Mouse (Mus musculus): ENCODE data around the gene Ophn1. TPM values are rescaled to one million over a fixed set of nuclear protein-coding genes. Genes with fewer than 3 reads are reported as not detected.

The Ophn1 gene
- total RNA-seq, 2 experiments from 2014 or later, result 6.6 to 9.4 TPM

DNA sequence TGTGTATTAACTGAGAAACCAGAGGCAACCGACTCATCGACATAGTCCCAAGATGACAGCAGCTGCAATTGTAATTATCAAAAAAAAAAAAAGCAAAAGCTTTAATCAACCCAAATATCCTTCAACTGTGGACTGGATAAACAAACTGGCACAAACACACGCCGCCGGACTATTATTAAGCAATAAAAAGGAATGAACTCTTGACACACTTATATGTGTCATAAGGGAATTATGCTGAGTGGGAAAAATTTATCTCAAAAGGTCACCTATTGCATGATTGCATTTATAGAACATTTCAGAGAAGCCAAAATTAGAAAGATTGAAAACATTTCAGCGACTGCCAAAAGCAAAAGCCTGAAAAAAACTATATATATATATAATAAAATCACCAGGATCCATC, 40.0 kb downstream of the Ophn1 start:
- intact Hi-C loops (cut with DNase I), result no loop called here
- no peak for DNase-seq (ENCODE audit: low spot score)

DNA sequence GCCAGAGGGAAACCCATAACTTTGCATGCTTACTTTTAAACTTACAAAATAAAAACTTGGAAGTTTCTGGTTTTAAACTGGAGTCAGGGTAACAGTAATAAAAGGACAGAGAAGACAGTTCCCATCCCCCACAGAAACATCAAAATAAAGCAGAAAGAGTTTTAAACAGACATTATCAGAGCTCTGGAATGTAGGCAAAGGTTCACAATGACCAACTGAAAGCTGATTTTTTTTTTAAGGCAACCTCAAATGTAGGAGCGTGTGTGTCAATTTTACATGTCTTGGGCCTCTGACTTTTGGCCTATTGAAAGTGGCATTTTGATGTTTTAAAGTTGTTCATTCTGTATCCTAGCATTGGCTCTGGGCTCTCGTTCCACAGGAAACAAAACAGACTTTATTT, 49.2 kb downstream of the Ophn1 start:
- intact Hi-C loops (cut with DNase I), result no loop called here

DNA sequence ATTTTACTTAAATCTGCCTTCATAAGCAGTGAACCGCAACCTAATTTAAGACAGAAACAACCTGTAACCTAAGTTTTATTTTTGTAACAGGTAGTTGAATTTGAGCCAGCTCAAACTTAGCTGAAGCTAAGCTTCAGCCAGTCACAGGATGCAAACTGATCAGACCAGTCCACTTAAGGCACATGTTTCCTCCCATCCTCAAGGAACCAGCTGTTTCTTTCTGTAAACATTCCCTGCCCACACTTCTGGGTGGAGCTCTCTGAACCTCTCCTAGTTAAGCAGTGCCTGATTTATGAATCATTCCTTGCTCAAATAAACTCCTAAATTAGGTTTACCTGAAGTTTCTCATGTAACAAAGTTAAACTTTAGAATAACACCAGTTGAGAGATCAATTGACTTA, 54.8 kb downstream of the Ophn1 start:
- intact Hi-C loops (cut with DNase I), result no loop called here
- no peak for DNase-seq (ENCODE audit: low spot score)

More for the DNA sequence above, 49.2 kb downstream of the Ophn1 start:
- no peak for DNase-seq (ENCODE audit: low spot score)

DNA sequence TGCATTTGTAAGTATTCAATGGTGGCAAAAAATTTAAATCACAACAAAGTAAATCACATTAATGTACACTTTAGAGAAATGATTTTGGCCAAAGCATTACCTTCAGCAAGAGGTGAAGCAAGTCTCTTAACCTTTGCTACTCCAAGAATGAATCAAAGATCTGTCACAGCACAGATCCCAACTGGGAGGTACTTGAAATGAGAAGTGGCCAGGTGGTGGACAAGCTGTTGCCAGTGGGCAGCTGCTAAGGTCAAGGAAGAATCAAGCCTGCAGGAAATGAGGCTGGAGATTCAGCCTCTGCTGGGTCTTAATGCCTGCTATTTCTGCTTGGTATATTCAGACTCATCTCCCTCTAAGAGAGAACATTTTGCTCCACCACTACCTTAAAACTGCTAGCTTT, 87.0 kb downstream of the Ophn1 start:
- no peak for DNase-seq (ENCODE audit: low spot score)
- intact Hi-C loops (cut with DNase I), result no loop called here

DNA sequence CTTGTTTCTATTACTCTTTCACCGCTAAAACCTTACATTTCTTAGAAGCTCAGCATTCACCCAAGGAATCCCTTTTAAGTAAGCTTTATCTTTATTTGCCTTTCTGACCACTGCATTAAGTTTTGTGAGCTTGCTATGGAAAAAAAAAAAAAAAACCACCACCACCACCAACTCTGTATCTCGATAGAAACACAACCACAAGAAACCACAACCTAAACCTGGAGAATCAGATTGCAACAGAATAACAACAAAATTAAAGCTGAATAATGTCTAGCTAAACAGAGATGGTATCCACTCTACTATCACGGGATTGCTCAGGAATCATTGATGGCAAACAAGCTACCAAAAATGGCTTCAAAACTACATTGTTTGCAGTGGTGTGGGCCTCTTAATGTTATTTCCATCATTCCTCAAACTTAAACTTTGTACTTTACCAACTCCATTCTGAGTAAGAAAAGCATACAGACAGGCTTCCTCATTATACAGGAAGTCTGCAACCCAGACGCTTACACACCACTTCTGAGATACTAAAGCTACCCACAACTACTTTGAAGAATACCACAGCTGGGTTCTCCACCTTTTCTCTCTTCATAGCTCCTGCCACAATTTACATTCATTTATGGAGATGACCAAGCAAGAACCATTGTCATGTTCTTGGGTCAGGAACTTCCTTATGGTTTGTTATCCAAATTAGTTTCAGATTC, 116.4 kb downstream of the Ophn1 start:
- DNase-seq (ENCODE audit: low spot score), result no peak
- intact Hi-C loops (cut with DNase I), result no loop called here

DNA sequence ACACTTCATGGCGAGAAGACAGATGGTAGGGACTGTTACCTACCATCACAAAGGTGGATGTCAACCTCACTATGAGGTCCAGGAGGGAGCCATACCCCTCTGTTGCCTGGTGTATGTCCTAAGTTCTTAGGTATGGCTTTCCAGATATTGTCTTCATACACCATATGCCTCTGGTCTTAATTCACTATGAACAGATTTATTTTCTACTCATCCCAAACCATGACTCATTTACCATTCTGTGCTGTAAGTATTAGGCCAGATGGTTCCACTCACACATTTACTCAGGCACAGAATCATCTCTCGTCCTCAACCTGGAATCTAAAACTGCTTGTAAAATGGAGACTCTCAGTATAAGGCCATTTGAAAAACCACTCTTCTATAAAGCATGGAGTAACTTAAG, 135.7 kb downstream of the Ophn1 start:
- intact Hi-C loops (cut with DNase I), result no loop called here
- DNase-seq (ENCODE audit: low spot score), result no peak

DNA sequence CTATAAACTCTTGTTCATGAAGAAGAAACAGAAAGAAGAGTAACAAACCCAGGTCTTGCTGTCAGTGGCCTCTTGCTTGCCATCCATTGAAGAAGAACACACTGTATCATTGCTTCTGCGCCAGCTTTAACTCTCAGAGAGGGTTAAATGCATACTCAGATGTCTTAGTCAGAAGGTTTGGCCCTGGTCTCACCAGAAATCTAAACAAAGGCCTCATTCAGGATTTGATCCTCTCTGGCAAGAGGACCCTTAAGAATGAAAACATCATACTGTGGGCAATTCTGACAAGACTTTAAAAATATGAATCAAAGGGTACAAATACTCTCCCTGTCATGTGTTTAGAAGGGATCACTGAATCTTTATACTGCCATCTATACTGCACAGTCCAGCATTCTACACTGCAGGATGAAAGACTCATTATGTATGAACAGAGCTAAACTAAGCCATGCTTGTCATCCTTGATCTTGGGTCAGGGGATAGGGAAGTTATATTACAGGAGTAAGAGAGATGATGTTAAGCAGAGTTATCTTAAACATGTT, 139.5 kb downstream of the Ophn1 start:
- no peak for DNase-seq (ENCODE audit: low spot score)
- intact Hi-C loops (cut with DNase I), result no loop called here

DNA sequence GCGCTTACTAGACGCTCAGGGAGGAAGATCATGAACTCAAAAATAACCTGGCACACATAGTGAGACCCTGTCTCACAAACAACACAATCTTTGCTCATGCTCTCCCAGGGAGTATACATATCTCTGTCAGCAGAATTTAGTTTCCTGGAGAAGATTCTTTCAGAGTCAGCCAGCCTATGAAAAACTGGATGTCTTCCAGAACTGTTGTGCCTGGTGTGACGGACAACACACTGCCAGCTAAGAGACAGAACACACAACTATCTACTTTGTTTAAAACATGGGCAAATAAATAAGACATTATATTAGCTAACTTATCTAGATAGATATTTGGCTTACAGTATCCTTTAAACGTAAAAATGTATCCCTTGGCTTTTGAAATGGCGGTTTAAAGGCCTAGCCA, 154.1 kb downstream of the Ophn1 start:
- DNase-seq (ENCODE audit: low spot score), result no peak
- intact Hi-C loops (cut with DNase I), result no loop called here

DNA sequence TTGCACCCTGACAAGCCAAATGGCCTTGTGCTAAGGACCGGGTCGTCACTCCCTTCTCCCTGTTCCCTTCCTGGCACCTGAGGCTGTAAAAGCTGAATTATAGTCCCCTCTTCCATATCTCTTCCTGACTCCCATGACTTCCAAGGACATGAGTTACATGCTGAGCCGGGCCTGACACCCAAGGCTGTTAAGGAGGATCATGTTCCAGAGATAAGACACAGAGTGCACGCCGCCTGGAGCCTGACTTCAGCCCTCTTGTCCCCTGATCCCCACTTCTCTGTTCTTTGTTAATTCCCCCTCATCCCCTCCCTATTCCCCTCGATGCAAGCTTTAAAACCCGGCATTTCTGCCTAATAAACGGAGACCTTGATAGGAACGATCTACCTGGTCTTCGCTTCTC, 167.8 kb downstream of the Ophn1 start:
- intact Hi-C loops (cut with DNase I), result no loop called here
- DNase-seq (ENCODE audit: low spot score), result no peak

DNA sequence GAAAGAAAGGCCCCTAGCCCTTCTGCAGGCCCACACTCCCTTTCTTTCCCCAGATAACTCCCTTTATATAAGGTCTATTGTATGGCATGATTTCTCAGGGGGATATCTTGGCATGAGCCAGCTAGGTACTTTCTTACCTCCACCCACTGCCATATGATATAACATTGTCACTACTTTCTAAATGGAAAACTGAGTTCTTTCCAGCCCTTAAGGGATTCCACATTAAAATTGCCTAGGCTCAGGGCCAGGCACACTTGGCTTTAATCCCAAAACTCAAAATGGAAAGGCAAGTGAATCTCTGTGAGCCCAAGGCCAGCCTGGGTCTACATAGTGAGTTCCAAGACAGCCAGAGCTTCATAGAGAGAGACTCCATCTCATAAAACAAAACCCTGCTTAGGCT, 183.1 kb downstream of the Ophn1 start:
- intact Hi-C loops (cut with DNase I), result loop anchor here (10.0 kb wide), 1 partner anchor 407 kb away; no protein-coding TSS in a partner anchor
- no peak for DNase-seq (ENCODE audit: low spot score)

DNA sequence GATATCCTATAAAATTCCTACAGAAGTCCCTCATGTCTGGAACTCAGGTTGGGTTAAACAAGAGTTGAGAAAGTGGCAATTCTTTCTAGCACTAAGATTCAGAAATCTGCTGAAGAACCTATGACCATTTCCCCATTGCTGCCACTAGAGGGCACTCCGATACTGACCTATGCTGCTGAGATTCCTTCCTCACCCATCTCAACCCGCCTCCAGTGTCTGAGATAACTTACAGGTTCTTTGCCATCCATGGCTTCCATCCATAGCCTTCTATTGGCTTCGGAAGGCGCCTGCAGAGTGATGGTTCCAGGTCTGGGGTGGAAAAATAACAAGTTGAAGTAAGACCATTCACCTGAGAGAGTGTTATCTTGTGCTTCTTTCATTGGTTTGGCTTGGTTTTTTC, 189.2 kb downstream of the Ophn1 start:
- DNase-seq (ENCODE audit: low spot score), result no peak
- intact Hi-C loops (cut with DNase I), result loop anchor here (1.0 to 10.0 kb wide), 2 partner anchors 218 to 413 kb away; no protein-coding TSS in a partner anchor

DNA sequence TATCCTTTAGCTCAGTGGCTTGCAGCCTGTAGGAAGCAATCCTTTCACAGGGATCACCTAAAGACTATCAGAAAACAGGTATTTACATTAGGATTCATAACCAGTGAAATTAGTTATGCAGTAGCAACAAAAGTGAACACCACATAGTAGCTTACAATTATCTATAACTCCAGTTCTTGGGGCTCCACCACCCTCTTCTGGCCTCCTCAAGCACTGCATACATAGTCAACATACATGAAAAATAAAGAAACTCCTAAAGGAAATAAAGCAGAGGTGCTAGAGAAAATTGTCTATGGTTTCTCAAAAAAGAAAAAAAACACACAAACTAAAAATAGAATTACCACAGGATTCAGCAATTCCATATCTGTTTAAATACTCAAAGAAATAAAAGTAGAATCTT, 208.2 kb downstream of the Ophn1 start:
- DNase-seq (ENCODE audit: low spot score), result no peak
- intact Hi-C loops (cut with DNase I), result no loop called here

DNA sequence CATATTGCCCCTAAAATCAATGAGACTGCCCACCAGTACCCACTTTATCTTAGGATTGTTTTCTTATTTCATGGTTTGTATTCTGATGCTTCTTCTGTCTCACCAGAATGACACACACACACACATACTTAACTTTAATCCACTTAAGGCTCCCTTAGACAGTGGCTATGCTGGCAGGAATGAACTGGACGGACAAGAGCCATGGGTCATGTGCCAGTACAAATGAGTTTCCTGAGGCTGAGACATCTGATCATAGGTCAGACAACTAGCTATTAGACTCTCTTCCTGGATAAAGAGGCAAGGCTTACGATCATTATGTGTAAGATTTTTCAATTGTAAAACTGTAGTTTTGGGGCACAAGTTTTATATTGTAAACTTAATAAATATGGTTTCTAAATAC, 209.5 kb downstream of the Ophn1 start:
- no peak for DNase-seq (ENCODE audit: low spot score)
- intact Hi-C loops (cut with DNase I), result no loop called here

DNA sequence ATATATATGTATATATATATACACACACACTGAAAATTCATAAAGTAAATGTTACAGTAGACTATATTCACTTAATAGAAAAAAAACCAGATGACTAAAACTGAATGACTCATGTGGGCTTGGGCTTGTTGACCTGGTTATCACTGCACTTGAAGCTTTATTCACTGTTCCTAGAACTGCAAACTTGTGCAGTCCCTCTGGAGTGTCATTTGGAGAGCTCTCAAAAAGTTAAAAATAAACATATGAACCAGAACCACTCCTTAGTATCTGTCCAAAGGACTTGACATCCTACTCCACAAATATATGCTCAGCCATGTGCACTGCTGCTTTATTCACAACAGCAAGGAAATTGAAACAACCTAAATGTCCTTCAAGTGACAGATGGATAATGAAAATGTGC, 219.8 kb downstream of the Ophn1 start:
- DNase-seq (ENCODE audit: low spot score), result no peak
- intact Hi-C loops (cut with DNase I), result no loop called here

DNA sequence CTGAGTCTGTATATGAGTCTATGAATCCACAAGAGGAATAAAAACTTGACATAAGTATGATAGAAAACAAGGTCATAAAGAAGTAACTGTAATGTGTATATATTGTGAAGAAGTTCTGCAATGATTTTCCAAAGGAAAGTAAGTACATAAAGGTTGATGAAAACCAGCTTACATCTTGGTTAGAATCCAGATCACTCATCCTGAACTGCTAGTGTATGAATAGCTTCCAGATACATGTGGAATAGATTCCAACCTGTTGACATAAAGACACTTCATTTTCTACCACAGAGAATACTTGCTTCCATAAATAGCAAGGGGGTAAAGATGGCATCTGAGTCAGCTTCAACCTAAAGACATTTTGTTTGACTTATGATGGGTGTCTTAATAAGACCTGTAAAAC, 239.4 kb downstream of the Ophn1 start:
- intact Hi-C loops (cut with DNase I), result no loop called here
- no peak for DNase-seq (ENCODE audit: low spot score)

DNA sequence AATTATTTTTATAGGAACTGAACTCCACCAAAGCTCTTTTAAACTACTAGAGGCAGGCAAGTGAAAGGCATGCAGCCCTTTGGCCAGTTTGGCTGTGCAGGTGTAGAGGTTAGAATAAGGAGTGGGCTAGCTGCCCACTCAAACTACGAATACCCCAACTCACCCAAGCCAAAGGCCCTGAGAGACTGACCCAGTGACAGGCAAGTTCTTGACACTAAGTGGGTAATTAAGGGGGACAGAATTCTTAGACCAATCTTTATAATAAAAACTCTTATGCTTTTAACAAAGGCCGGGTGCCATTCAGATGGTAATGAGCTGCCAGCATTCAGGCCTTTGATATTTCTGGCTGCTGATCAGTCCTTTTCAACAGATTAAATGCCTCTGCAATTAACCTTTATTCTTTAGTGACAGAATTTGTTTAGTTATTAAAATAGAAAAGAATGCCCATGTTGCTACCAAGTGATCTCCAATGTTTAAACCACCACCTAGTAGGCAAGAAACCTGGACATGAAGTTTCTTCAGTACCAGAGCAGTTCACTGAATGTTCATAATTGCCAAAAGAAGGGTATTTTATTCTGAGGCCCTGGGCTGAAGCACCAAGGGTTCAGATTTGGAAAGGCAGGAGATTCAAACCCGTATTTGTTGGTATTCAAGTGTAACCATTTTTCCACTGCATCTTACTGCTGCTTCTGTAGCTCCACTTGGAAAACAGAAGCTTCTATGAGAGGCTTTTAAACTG, 262.0 kb downstream of the Ophn1 start:
- intact Hi-C loops (cut with DNase I), result no loop called here

DNA sequence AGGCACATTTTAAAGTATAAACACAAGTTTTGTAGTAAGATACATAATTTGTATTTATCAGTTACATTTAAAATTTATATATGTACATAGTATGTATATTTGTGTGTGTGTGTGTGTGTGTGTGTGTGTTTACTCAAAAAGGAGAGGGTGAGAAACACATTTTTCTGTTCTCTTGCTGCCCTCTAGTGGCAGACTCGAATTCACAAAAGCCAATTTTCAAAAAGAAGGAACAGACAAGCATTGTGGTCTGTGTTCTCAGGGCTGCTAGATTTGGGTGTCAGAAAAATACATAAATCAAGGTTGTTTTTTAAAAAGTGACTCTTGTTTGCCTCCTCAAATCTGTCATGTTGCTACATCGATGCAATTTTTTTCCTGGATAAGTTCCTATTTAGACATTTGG, 272.0 kb downstream of the Ophn1 start:
- intact Hi-C loops (cut with DNase I), result loop anchor here (5.0 kb wide), 1 partner anchor 1187 kb away; no protein-coding TSS in a partner anchor
- DNase-seq (ENCODE audit: low spot score), result no peak

More for the DNA sequence above, 262.0 kb downstream of the Ophn1 start:
- no peak for DNase-seq (ENCODE audit: low spot score)

DNA sequence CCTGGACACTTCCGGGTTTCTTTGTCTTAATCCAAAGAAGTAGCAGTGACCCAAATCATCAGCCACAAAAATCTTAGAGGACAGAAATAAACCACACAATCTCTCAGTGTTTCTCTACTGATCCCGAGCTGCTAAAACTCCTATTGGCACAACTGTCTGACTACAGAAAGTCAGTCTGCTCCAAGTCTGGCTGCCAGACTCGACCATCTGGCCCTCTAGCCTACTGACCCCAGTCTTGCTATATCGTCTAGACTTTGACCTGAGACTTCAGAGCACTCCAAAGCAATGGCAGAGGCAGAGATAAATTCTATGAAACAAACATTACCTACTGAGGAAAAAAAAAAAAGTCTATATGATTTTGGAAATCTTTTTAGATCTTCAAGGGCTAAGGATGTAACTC, 273.4 kb downstream of the Ophn1 start:
- intact Hi-C loops (cut with DNase I), result loop anchor here (5.0 kb wide), 1 partner anchor 1185 kb away; no protein-coding TSS in a partner anchor
- DNase-seq (ENCODE audit: low spot score), result no peak

DNA sequence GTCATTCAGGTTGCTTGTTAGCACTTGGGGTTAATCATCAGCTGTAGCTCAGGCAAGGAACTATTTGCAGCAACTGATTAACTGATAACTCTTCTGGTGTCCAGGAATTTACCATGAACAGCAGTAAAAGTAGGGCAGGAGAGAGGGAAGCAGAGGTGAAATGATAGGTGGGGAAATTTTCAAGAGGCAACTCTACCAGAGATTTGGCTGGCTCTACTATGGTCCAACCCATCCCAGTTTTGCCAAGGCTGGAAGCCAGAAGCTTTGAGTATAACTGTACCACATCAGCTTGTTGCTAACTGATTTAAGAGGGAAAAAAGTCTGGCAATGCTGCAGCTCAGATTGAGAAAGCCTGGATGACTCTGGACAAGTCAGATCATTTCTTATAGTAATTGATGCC, 316.6 kb downstream of the Ophn1 start:
- intact Hi-C loops (cut with DNase I), result no loop called here
- DNase-seq (ENCODE audit: low spot score), result no peak

DNA sequence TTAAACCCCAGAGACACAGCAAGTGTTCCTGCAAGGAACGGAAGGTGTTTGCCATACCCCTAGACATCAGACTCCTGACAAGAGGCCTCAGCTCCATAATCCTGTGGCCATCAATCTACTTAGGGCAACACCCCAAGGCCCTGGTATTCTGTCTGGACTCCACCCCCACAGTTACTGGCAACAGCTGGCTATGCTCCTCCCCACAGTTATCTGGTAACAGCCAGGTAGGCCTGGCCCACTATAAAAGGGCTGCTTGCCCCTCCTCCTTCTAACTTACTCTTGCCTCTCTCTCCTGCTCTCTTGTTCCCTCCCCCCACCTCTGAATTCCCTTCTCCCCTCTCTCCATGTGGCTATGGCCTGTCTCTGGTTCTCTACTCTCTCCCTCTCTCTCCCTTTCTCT, 344.4 kb downstream of the Ophn1 start:
- intact Hi-C loops (cut with DNase I), result no loop called here
- DNase-seq (ENCODE audit: low spot score), result no peak

DNA sequence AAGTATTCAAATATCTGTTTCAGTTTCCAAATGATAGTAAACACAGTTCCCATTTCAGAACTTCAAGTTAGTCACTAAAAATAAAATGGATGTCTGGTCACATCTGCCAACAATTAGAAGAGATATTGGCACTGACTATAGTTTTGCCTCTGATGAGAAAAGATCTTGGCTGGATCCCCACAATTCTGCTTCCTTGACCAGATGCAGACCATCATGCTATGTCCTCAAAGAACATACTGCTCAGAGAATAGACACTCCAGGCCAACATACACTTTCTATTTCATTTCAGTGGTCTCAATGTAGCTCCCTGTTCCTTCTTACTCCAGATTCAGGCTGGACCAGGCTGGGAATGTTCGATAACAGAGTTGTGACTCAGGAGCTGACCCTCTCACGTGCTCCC, 375.5 kb downstream of the Ophn1 start:
- intact Hi-C loops (cut with DNase I), result no loop called here
- DNase-seq (ENCODE audit: low spot score), result no peak
